Mouse (Mus musculus): Measurements from ENCODE around the gene Ablim1. TPM values are rescaled to one million over a fixed set of nuclear protein-coding genes. Genes with fewer than 3 reads are reported as not detected.

Ablim1 gene
- polyA plus RNA-seq, 3 experiments from 2014 or later = 240 to 284 (median 264) TPM

GRCm38 (mm10) chr19:57301961-57302395, 12.7 kb downstream of the Ablim1 start:
- ATAC-seq = no peak

GRCm38 (mm10) chr19:57298006-57298405, 16.7 kb downstream of the Ablim1 start:
- ATAC-seq = no peak

GRCm38 (mm10) chr19:57297447-57297846, 17.3 kb downstream of the Ablim1 start:
- ATAC-seq = no peak

- ATAC-seq = no peak
These were observed 18.2 kb downstream of the Ablim1 start for GRCm38 (mm10) chr19:57296539-57296938.

- no peak for ATAC-seq
These were observed 19.2 kb downstream of the Ablim1 start for GRCm38 (mm10) chr19:57295521-57295920.

DNA sequence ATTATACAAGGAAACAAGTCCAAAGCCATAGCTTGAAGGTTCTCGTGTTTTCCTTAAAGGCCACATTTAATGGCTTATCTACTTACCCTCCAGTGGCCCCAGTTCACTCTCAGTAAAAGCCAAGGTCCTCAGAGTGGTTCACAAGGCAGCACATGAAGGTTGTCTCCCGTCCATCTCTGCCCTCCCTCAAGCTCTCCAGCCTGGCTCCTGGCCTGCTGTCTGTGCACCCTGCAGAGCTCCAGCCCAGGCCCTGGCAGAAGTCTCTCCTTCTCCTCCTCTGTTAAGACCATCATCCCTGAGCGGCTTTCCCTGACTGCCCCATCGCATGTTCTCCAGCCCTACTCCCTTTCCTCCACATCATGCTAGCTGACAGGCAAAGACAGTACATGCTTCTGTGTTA, 20.4 kb downstream of the Ablim1 start:
- no peak for ATAC-seq

DNA sequence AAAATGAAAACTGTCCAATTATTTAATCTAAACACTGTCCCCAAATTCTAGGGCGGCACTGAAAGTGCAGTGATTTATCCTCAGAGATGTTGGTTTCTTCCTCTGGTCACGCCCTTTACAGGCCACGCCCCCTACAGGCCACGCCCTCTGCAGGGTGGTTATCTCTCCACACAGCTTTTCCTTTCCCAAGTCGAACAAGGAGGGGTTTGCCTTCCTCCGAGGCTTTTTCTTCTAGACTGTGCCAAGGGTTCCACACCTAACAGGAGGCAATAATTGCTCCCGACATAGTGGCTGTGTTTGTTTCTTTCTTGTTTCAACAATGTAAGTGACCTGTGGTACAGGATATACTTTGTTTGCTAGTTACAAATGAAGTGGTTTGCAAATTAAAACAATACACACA, 21.0 kb downstream of the Ablim1 start:
- no peak for ATAC-seq

DNA sequence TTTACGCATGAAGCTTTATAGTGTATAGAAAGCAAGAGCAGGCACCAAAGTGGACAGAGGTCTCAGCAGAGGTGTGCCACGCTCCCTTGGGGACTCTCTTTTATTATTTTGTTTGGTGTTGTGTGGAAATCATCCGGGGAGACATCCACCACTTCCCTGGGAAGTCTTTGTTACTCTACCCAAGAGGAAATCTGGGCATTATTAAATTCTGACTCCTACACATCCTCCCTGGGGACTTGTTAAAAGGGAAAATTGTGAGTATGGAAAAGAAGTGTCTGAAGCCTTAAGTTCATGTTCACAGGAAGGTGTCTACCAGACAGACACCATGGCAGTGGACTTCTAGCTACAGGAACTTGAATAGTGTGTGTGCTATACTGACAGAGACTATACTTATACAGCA, 31.4 kb downstream of the Ablim1 start:
- ATAC-seq = no peak

GRCm38 (mm10) chr19:57282642-57283041, 32.1 kb downstream of the Ablim1 start:
- no peak for ATAC-seq

- ATAC-seq = no peak
These were observed 35.1 kb downstream of the Ablim1 start for GRCm38 (mm10) chr19:57279666-57280065.

DNA sequence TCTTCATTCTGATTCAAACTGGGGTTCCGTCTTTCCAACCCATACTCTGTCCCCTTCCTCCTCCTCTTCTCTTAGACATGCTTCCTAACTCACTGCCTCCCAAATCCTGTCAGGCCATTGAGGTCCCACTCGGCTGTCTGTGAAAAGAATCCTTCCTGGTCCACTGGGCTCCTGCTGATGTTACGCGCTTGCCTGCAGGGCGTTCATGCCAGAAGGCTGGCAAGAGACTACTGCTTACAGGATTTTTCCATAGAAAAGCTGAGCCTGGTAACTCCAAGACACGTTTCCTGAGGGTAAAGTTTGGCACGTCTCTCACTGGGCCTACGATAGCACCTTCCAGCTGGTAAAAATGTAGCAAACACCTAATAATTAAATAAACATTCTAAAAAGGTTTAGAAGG, 36.5 kb downstream of the Ablim1 start:
- no peak for ATAC-seq

DNA sequence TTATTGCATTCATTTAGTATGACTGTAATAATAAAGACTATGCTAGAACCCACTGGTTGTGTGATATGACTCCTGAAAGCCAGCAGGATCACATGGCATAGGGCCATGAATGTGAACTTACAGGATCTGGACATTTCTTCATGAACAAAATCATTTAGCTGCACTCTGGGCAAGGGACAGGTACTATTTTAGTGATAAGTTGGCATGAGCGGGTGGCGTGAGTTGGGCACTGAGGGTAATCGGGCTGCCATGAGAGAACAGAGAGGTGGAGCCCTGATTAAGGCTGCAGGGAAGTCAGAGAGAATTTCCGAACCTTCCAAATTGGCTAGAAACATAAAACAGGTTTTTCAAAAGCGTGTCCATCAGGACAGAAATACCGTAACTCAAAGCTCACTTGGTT, 37.7 kb downstream of the Ablim1 start:
- no peak for ATAC-seq

DNA sequence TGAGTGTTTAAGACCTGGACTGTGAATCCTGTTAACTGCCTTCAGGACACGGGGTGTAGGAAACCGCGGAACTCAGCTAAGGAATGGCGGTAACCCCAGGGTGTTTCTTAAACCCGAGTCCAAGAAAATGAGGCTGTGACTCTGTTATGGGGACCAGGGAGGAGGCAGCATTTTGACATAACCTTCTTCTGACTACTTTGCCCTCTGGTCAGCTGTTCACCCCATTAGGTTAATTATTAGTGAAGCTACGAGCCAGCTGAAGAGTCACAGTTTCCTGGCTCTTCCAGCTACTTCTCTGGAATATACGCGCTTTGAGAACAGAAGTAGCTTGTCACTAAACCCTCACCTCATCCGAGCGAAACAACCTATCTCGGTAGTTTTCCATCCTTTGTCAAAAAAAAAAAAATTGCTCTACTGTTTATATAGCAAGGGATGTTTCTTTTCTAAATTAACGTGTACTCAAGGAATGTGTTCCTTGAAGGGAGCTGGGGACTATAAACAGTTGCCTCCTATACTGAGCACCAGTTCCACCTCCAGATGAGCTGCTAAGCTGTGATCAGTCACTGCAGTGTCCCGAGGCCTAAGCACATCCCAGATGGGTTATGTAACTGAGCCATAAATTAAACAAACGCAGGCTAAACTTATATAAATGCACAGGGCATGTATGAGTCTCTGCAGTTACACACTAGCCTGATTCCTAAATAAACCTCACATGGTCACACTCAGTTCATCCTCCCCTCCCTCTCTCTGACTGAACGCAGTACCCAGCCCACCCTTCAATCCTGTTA, 39.4 kb downstream of the Ablim1 start:
- no peak for ATAC-seq

DNA sequence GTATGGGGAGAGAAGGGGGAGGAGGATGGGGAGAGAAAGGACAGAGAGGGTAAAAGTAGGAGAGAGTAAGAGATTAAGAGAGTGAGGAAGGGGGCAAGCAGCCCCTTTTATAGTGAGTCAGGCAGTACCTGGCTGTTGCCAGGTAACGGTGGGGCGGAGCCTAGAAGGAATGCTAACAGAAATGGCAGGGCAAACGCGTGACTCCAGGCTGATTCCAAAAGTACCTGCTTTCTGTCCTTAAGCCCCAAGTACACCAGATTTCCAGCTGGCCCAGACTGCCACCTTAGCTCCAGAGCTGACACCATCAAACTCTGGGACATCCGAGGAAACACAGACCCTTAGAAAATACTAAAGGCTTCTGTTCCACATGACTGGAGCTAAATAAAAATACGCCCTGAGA, 40.0 kb downstream of the Ablim1 start:
- ATAC-seq = no peak

- ATAC-seq = no peak
These were observed 40.4 kb downstream of the Ablim1 start for GRCm38 (mm10) chr19:57274286-57274685.

DNA sequence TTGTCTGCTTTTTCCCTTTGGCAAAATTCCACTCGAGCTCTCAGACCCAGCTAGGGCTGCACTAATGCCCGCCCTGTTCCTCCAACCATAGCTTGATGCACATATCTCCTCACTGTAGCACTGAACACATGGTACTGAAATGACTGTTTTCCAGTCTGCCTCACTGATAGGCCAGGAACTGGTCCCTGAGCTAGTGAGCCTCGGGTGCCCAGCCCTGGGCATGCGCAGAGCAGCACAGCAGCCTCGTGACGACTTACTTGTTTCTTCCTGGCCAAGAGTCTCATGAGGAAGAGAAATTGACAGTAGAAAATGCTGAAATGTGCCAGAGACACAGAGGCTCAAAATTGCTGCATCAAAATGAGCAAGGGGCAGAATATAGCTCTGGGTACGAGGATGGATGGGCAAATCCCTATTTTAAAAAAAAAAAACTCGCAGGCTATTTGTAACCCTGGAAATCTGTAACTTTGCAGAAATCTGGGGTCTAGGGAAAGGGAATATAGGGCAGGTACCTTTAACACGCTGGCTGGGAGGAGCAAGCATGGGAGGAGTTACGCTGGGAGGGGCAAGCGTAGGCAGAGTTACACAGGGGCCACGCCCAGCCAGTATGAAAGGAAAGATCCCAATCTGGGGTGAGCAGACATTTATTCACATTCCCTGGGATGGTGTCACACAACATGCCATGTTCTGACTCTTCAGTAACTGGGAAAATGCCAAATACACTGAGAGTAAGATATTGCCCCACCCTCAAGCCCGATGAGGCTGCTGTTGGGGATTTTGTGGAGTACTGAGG, 41.7 kb downstream of the Ablim1 start:
- no peak for ATAC-seq

DNA sequence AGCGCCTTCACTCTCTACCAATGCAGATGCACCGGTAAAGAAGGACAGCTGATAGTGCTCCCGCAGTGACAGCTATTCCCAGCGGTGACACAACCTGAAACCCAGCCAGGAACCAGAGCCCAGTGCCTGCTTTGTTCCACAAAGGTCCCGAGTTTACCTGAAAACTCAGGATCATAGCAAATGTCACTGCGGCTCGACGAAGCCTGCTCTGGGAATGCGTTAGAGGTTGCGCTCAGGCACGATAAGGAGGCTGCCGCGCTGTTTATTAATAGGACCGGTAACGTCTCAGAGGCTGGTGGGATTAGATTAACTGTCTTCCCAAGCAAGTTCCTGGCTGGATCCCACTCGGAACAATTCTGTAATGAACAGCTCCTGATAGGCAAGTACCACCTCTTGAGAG, 43.0 kb downstream of the Ablim1 start:
- ATAC-seq = no peak

DNA sequence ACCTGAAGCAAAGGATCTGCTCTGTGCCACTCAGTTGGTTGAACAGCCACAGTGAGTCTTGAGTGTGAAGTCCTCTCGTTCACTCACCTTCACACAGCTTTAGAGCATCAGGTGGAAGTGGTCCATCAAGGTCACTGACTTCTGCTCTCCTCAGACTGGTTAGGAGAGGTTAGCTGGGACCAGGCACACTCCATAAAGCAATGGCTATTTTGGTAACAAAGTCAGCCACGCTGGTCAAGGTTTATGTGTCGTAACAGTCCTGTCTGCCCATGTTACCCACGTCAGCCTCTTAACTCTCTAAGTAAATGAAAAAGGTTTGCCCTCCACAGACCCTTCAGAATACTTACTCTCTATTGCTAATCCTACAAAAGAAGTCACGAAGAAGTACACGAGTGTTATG, 44.0 kb downstream of the Ablim1 start:
- no peak for ATAC-seq

GRCm38 (mm10) chr19:57269791-57270190, 44.9 kb downstream of the Ablim1 start:
- no peak for ATAC-seq

- ATAC-seq = no peak
These were observed 47.2 kb downstream of the Ablim1 start for GRCm38 (mm10) chr19:57267531-57267930.

GRCm38 (mm10) chr19:57266374-57267085, 48.2 kb downstream of the Ablim1 start:
- ATAC-seq = no peak

- ATAC-seq = no peak
These were observed 50.3 kb downstream of the Ablim1 start for GRCm38 (mm10) chr19:57264296-57264947.

- ATAC-seq = no peak
These were observed 56.9 kb downstream of the Ablim1 start for GRCm38 (mm10) chr19:57257801-57258200.

Data from inflammation-experienced regulatory T-cells, adult 6 months (primary cell).